Mouse (Mus musculus) T-helper 1 cell (primary cell): ENCODE data around the gene Rnf114.

Source experiments
- in situ Hi-C: fragments of 300-600 bp; cut with MboI, MseI; formaldehyde crosslinking; loops from one replicate; pipeline ENCODE4 v1.15.1; 2025; ENCODE audit warnings: high pct_unique_total_duplicates

Gene Rnf114

DNA sequence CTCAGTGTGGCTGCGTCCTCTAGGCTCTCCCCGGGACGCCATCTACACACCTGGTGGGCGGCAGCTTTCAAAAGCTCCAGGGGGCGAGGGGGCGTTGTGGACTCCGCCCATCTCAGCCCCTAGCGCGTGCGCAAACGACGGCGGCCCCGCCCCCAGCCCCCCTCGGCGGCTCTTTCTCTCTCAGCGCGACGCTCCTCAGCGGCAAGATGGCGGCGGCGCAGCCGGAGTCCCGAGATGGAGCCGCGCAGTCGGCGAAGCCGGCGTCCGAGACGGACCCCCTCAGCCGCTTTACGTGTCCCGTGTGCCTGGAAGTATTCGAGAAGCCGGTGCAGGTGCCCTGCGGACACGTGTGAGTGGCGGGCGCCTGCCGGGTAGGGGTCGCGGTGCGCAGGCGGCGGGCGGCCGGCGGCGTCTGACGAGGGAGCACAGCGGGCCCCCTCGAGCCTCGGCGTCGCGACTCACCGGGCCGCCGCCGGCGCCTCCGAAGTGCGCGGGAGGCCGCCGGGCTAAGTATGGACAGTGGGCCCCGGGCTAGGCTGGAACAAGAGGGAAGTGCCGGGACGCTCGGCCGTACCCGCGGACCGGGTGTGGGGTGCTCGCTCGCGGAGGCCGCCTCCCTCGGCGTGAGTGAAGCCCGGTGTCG, 10.9 kb downstream of the Rnf114 start:
- in situ Hi-C loops, result loop anchor here (5.0 kb wide), 1 partner anchor 441 kb away; the partner anchor contains the start of gene Znfx1

DNA sequence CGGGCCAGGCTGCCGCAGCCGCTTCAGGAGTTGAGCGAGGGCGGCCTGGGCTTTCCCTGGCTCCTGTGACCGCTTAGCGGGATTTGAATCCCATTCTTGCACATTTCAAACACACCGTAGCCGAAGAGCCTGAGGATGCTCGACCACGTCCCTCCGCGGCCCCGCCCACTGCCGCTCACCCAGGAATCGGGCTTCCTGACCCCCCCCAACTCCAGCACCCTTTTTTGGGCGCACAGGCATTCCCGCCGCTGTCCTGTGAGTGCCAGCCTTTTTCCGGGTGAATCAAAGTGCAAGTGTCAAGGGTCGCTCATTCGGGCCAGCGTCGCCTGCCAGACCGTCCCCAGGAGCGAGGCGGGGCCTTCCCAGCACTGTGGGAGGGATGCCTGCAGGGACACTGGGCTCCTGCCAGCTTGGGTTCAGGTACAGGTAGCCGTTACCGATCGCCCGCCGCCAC, 11.5 kb downstream of the Rnf114 start:
- in situ Hi-C loops, result loop anchor here (5.0 kb wide), 1 partner anchor 442 kb away; the partner anchor contains the start of gene Znfx1

GRCm38 (mm10) chr2:167505127-167505526, 12.7 kb downstream of the Rnf114 start:
- in situ Hi-C loops, result no loop called here

DNA sequence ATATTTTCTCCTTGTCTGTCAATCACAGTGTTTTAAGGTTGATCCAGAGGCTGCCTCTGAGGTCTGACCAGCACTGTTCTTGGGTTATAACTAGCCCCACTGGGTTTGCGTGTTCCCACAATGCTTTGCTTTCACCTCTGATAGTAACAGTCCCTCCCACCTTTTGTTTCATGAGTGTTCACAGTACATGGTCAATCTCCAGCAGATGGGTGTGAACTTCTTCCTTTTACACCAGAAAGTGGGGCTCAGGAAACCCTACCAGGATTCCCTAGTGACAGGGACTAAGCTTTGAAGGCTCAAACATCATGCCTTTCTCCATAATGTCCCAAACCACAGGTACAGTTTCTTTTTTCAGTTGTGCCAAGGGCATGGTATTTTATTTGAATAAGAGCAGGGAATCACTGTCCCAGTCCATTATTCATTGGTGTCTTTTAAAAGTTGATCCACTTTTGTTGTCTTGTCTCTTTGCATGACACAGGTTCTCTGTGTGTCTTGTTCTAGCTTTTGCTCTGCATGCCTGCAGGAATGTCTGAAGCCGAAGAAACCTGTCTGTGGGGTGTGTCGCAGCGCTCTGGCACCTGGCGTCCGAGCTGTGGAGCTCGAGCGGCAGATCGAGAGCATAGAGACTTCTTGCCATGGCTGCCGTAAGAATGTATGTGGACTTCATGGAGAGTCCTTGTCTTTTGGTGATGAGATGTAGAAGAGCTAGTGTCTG, 14.3 kb downstream of the Rnf114 start:
- in situ Hi-C loops, result no loop called here

DNA sequence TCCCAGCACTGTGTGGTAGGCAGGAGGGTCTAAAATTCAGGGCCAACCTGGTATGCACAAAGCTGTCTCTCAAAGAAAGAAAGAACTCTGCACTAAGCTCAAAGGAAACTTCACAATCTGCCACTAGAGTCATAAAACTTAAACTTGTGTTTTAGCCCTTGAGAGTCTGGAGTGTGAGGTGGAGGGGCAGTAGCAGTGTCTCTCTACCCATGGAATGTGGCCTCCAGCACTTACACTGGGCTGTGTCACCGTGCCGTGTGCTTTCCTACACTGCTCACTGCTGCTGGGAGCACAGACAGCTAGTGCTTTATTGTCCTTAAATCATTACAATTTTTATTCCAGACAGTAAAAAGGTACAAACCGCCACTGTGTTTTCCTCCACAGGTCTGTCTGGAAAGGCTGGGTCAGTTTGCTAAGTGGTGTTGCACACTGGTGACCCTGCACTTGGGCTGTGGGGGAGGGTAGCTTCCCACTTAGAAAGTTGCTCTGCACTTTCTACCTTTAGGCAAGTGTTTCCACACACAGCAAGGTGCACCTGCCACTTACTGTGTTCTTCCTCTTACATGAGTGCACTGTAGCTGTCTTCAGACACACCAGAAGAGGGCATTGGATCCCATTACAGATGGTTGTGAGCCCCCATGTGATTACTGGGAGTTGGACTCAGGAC, 15.4 kb downstream of the Rnf114 start:
- in situ Hi-C loops, result no loop called here

DNA sequence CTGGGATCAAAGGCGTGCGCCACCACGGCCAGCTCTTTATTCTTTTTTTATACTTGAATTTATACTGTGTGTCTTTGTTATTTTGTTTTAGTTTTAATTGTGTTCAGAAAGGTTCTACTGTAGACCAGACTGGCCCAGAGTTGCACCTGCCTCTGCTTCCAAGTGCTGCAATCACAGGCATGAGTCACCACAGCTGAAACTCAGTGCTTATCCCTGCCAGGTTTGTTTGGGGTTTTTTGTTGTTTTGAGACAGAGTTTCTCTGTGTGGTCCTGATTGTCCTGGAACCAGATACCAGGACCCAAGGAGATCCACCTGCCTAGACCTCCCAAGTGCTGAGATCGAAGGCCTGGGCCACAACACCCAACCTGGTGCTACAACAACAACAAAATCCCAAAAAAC, 16.1 kb downstream of the Rnf114 start:
- in situ Hi-C loops, result no loop called here

GRCm38 (mm10) chr2:167510485-167510884, 18.0 kb downstream of the Rnf114 start:
- in situ Hi-C loops, result no loop called here

GRCm38 (mm10) chr2:167512365-167512764, 19.9 kb downstream of the Rnf114 start:
- in situ Hi-C loops, result no loop called here

DNA sequence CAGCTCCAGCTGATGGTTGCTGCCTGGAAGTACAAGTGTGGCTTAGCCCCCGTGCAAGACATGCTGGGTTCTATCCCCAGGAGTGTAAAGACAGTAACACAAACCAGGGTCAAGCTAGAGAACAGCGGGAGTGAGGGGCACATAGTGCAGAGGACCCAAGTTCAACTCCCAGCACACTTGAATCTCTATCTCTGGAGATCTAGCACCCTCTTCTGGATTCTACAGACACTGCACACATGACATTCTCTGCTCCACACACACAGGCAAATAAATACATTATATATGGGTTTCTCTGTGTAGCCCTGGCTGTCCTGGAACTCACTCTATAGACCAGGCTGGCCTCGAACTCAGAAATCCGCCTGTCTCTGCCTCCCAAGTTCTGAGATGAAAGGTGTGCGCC, 20.5 kb downstream of the Rnf114 start:
- in situ Hi-C loops, result no loop called here

DNA sequence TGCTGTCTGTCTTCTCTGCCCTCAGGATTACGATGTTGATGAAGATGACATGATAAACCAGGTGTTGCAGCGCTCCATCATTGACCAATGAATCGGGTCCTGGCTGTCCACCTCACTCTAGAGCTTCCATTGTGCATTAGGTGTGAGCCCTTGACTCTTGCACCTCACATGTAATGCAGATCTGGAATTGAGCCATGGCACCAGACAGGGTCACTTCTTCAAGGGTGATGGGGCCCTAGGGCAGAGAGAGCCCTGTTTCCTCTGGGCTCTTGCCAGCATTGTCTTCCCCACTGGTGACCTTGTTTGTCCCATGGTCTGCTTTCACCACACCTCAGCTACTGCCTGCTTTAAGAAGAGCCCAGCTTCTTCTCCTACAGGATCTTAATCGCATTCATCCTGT, 22.2 kb downstream of the Rnf114 start:
- in situ Hi-C loops, result no loop called here

DNA sequence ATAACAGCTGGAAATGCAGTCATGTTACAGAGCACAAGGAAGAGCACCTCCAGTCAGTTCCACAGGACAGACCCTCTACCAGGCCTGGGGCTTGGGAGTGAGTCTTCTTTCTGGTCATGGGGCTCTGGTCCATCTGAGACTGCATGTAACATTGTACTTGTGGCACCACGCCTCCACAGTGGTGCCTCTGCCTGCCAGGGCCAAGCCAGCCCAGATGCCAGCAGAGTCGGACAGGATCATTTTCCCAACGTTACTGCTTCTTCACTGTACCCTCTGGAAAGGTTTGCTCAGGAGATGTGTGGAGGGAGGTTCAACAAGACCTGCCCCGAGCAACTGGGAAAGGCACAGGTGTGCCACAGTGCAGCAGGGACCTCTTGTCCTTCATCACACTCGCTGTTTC, 23.2 kb downstream of the Rnf114 start:
- in situ Hi-C loops, result no loop called here

- in situ Hi-C loops, result no loop called here
Observed at GRCm38 (mm10) chr2:167519606-167520252, 27.3 kb downstream of the Rnf114 start.

GRCm38 (mm10) chr2:167528278-167528677, 35.8 kb downstream of the Rnf114 start:
- in situ Hi-C loops, result no loop called here

GRCm38 (mm10) chr2:167529935-167530513, 37.6 kb downstream of the Rnf114 start:
- in situ Hi-C loops, result loop anchor here (5.0 kb wide), 3 partner anchors 72 to 372 kb away; no protein-coding TSS in a partner anchor

DNA sequence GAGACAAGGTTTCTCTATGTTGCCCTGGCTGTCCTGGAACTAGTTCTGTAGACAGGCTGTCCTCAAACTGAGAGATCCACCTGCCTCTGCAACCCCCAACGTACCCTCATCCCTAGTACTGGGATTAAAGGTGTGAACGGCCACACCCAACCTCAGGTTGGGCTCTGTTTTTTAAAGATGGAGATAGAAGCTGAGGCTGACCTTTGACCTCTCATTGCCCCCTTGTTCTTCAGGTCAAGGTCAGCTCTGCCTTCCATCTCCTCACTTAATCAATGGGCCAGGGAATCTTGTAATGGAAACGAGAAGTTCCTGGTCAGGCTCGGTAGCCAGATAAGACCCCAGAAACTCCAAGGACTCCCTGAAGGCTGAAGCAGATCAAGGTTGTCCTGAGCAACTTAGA, 38.1 kb downstream of the Rnf114 start:
- in situ Hi-C loops, result loop anchor here (5.0 kb wide), 3 partner anchors 72 to 372 kb away; no protein-coding TSS in a partner anchor

DNA sequence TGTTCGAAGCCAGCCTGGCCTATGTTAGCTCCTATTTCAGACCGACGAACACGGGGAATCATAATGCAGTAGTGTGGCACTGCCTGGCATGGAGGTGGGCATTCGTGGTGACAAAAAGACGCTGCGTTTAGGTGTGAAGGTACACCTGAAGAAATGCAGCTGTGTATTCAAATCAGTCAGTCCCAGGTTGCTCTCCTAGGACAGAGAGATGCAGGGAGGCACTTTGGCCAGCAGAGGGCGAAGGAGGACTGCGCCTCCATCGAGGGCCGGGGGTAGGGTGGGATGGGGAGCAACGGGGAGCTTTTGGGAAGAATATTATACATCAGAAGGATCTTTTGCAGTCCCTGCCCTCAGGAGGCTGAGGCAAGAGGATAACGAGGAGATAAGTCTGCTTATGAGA, 39.7 kb downstream of the Rnf114 start:
- in situ Hi-C loops, result loop anchor here (5.0 kb wide), 3 partner anchors 70 to 370 kb away; no protein-coding TSS in a partner anchor

DNA sequence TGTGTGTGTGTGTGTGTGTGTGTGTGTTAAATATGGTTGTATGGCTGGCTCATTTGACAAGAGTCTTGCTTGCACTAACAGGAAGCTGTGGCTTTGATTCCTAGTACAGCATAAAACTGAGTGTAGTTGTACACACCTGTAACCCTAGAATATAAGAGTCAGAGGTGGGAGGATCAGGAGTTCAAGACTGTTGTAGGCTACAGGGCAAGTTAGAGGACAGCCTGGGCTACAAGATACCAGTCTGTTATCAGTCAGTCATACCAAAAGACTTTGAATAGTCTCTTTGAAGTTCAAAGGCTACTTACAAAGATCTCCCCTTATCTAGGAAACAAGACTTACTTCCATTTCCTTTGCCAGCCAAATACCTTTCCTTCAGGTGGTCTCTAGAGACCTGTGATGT, 41.4 kb downstream of the Rnf114 start:
- in situ Hi-C loops, result loop anchor here (5.0 kb wide), 3 partner anchors 68 to 368 kb away; no protein-coding TSS in a partner anchor

GRCm38 (mm10) chr2:167536320-167536945, 44.0 kb downstream of the Rnf114 start:
- in situ Hi-C loops, result no loop called here

GRCm38 (mm10) chr2:167537476-167538297, 45.2 kb downstream of the Rnf114 start, which contains the start of gene Snai1:
Gene Snai1 (plus strand): TSS chr2:167538195.
- in situ Hi-C loops, result no loop called here
